Mouse (Mus musculus) spleen, embryonic (tissue): ENCODE measurements at regions not wholly inside any gene's neighbourhood (a gene's known extent, or its start where the extent isn't known, plus 50 kb on each side); places are given as distances from the start of the nearest gene placed in this dataset.

Experiments used
- CTCF ChIA-PET: fragments of 350-600 bp; sonication (Branson Sonifier 250); formaldehyde crosslinking; loops from one replicate; lab custom pipeline; 2022; lab: Charles Lee

DNA sequence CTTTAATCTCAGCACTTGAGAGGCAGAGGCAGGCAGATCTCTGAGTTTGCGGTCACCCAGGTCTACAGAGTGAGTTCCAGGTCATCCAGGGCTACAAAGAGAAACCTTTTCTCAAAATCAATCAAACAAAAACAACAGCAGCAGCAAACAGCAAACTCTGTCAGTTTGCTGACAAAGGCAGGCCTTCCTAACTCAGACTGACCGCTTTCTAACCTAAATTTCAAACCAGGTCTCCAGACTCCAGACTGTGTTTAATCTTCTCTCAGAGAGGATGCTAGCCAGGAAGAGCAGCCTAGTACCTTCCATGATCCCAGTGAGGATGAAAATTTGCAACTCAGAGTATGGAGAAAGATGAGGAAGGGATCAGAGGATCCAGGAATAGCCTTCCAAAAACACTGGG, 185.7 kb upstream of the Cpeb2 start:
- CTCF ChIA-PET, result no interaction called here

DNA sequence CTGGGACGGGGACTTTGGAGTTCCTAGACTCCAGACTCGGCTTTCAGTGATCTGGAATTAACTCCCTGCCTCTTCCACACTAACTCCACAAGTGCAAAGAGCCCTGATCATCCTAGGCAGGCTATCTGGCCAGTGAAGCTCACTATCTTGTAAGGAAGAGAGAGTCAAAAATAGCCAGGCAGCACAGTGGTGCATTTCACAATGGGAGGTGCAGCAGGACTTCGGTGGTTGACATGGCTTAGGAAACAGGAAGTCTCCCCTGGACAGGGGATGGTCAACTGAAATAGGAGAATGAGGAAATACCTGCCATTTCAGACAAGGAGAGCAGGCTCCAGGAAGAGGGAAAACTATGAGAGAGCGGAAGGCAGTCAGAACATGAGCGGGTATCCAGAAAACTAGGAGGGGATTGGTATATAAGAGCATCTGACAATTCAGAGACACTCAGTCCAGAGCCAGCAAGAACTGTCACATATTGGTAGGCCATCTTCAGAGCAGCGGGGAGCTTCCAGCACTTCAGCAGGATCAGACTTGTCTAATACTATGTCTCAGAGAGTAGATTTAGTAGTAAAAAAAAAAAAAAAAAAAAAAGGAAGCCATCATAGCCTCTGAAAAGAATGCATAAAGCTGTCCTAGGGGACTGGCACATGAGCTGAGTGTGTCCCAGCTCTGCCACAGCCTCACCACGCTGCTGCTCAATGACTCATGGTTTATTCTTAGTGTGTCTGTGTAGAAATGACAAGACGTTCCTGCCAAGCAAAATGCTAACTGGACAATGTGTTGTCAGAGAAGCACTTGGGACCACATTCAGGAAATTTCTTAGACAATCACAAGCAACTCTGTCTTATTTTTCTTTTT, 184.5 kb upstream of the Cpeb2 start:
- CTCF ChIA-PET, result no interaction called here

DNA sequence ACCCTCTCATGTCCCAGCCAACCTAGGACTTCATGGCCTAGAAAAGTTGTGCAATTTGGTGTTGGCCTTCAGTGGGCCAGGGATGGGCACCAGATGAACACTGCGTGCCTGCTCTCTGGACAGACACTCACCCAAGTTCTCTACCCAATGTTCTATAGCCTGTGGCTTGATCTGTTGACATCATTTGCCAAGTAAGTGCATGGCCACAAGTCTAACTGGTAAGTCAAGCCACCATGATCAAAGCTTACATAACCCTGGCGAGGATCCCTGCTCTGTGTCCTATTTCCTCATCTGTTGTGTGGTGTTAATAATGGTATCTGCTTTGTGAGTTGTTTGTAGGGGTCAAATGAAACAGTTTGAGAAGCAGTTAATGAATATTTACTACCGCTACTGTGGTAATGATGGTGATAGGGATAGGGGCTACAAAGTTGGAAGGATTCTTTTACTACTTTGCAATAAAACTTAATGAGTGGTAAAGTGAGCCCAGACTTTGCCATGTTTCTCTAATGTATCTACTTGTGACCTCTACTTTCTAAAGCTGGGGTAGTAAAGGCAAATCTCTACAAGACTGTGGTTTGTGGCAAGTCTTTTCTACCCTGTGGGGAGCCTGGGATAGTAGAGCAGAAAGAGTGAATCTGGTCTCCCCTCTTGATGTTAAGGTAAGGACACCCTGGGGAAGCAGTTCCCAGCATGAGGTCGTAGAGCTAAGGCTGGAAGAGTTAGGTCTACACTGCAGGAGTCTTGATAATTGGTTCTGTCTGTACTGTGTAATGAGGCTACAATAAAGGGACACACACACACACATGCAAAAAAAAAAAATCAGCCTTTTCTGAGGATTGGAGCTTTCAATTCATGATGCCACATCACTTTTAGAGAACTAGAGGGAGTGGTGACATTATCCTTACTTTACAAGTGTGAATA, 183.3 kb upstream of the Cpeb2 start:
- CTCF ChIA-PET, result no interaction called here

DNA sequence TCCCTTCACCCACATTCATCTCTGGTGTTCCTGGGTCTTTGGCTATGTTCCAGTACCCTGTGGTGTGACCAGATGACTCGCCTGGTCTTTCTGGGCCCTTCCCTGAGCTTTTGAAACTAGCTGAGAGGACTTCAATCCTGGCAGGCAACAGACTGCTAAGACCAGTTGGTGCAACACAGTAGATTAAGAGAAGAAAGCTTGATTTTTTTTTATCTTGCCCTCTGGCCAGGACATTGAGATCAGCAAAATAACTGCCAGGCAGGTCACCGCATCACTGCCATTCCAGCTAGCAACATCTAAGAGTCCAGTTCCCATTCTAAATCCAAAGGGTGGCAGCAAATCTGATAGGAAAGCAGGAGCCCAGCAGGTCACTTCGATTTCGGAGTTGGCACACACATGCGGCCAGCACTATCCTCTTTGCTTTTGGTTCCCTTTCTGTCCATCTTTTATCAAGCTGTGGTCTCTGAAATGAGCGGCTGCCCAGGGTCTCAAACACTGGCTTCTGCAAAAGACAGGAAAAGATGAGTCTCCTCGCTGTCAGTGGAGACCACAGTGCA, 181.9 kb upstream of the Cpeb2 start:
- CTCF ChIA-PET, result no interaction called here

DNA sequence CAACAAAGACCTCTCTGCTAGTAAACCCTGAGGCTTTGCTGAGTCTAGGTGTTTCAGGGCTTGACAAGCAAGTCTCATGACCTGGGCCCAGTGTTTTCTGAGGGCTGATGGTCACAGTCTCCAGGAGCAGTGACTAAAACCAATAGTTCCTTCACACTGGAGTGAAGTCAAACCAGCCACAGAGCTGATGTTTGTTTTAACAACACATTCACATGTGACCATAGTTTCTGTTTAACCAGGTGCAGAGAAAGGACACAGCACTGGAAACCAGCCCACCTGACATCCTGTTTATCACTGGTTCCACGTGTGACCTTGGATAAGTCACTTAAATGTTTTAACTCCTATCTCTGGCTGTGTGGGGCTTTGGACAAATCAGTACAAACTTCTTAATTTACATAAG, 180.3 kb upstream of the Cpeb2 start:
- CTCF ChIA-PET, result no interaction called here

DNA sequence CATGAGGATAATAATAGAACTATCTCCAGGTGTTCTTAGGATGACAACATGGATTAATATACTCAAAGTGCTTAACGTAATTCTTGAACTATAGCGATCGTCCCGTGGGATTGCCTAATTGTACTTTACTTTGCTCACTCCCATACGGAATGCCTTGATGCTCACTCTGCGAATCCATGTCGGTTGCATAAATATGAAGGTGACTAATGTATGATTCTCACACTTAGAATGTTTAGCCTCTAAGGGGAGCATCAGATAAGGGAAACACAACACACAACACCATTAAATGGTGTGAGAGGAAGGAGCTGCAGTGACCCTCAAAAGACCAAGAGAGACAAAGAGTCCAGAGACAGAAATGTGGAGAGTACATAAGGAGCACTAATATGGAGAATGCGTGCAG, 178.4 kb upstream of the Cpeb2 start:
- CTCF ChIA-PET, result no interaction called here

DNA sequence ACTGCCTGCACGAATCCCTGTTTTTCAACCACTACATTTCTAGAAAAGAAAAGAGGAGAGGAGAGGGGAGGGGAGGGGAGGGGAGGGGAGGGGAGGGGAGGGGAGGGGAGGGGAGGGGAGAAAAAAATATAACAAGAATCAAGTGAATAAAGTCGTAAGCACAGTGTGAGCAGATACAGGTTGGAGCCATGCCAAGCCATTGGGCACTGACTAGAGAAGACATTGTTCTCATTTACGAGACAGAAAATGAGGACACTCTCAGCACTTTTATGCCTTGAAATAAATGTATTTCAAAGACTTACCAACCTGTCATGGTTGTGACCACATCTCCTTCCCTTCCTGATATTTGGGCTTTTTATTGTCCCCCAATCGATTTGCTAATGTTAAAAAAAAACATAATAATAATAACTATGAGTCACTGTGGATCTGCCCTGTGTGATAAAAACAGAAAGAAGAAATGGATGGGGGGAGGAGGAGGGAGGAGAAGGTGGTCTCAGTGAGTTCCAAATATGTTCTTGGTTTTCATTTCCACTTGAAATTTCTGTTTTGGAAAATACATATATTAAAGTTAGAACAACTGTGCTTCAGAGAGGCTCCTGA, 177.8 kb upstream of the Cpeb2 start:
- CTCF ChIA-PET, result no interaction called here

DNA sequence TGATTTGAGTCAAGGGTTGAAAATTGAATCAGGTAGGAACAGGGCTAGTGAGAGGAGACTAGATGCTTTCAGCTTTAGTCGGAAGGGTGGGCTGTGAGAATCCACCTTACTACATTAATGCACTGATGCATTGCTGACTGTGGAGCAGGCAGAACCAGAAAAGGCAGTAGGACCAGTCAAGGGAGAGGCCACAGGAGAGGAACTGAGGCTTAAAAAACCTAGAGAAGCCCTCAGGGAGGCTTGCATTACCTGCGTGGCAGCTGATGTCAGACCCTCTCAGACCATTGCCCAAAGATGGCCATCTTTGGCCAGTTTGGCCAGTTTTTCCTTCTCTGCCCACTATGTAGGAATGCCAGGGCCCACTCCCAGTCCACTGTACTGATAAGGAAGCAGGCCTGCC, 176.5 kb upstream of the Cpeb2 start:
- CTCF ChIA-PET, result interaction anchor here (0.6 kb wide), 1 partner anchor 54 kb away, joined by 4 read pairs; no protein-coding TSS in a partner anchor

DNA sequence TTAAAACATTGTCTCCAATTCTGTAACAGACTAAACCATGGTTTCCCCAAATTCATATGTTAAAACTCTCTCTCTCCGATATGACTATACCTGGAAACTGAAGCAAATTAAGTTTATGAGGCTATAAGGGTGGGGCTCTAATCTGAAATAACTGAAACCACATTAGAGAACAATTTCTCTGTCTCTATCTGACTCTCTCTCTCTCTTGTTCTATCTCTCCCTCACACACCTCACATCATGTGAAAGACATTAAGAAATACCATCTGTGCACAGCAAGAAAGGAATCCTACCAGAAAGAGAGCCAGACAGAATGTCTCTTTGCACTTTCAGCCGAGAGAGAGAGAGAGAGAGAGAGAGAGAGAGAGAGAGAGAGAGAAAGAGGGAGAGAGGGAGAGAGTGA, 171.7 kb upstream of the Cpeb2 start:
- CTCF ChIA-PET, result no interaction called here

DNA sequence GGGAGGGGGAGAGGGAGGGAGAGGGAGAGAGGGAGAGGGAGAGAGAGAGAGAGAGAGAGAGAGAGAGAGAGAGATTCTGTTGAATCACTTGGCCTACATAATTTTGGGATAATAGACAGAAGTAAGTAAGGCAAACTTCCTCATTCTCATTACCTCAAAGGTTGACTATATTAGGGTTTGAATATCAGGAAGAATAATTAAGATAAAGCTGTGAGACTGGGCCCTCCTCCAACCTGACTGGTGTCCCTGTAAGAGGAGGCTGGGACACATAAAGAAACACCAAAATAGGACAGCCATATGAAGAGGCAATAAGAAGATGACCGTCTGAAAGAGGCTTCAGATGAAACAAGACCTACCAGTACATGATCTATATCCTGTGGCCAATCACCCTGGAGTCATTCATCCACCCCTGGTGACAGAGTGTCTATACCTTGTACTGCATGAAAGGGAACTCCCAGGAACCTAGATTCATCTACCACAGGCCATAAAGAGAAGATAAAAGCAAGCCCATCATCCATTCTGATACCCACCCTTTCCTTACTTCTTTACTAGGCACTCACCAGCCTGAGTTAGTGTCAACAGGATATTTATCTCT, 171.1 kb upstream of the Cpeb2 start:
- CTCF ChIA-PET, result no interaction called here

DNA sequence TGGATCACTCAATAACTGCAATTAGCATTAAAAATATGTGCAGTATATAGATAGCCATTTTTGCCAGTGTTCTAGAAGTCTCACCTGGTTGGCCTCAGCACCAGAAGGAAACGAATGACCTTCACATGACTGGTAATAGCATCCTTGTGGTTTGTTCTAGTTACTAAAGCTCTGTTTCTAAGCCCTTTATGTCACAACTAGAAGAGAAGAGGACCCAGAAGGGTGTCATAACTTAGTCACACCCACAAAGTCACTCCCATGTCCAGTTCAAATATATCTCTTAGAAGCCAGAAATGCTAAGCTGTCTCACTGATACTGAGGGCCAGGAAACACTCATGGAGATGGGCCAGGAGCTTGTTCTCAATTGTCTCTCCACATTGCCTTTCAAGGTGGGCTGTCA, 170.5 kb upstream of the Cpeb2 start:
- CTCF ChIA-PET, result no interaction called here

DNA sequence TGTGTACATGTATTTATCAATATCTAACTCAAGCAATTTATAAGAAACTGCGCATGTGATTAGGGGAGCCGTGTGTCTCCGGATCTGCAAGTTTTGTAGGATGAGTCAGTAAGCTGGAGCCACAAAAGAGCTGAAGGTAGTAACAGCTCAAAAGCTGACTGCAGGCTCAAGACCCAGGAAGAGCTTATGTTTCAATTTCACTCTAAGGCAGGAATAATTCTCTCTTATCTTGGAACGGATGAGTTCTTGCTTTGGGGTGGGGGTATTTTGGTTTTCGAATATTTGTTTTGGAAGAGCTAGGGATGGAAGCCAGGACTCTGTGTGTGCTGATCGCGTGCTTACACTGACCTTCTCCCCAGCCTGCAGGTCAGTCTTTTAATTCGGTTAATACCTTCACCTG, 169.6 kb upstream of the Cpeb2 start:
- CTCF ChIA-PET, result no interaction called here

DNA sequence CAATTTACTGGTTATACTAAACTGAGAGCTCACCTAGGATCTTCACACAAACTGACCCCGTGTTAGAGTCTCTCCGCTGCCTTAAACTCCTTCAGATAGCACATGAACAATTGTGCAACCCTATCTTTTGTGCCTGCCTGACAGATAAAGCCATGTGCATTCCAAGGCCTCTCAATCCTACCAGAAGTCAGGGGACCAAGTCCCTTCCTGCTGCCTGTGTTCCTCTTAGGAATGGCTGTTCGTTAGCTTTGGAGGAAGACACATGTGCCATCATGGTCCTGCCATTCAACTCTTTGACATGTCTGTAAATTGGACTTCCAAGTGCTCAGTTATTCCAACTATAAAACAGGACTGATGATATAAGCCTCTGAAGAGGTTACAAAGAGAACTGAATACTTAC, 161.4 kb upstream of the Cpeb2 start:
- CTCF ChIA-PET, result no interaction called here

DNA sequence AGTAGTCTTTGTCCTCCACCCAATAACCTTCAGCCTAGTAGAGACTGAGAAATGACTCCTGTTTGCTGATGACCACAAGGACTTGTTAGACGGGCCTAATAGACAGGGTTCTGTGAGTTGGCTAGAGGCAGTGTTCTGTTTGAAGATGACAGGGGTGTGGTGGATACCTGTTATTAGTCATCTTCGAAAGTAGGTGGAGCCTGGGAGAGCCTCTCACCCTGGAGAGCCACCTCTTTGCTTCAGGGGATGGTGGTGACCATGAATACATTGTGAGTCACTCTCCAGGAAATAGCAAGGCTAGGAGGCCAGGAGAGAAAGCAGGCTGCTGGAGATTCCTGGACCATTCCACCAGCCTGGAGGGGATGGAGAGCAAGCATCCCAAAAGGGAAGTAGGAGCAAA, 160.6 kb upstream of the Cpeb2 start:
- CTCF ChIA-PET, result no interaction called here

DNA sequence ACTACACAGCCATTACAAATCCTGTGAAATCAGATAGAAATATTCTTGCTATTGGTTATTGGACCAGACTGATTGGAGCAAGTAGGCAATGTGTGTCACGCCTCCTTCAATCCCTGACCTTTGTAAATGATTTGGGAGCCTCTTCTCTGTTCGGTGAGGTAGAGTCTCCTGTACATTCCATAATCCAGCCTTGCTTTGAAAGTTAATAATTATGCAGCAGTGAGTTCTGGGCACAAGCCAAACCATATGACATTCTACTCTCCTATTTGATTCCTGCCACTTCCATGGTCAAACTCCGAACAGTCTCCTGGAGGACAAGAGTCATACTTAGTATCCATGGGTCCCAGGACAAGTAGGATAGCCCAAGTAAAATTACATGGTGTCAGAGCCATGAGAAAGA, 158.4 kb upstream of the Cpeb2 start:
- CTCF ChIA-PET, result no interaction called here

DNA sequence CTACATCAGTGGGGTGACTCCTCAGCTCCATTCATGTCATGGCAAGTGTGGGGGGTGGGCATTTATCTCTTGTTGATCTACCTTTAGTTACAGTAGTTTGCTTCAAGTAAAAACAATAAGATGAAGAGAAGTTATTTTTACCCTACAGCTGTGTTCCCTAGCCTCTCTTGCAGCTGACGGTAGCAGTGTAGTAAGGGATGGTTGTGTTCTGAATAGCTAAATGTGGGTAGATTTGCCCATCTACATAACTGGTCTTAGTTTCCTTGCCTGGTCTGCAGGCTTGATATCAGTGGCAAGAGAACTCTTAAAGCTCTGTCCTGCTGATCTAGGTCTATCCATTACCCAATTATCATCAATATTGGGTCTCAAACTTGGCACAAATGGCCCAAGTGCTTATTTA, 152.7 kb upstream of the Cpeb2 start:
- CTCF ChIA-PET, result no interaction called here

DNA sequence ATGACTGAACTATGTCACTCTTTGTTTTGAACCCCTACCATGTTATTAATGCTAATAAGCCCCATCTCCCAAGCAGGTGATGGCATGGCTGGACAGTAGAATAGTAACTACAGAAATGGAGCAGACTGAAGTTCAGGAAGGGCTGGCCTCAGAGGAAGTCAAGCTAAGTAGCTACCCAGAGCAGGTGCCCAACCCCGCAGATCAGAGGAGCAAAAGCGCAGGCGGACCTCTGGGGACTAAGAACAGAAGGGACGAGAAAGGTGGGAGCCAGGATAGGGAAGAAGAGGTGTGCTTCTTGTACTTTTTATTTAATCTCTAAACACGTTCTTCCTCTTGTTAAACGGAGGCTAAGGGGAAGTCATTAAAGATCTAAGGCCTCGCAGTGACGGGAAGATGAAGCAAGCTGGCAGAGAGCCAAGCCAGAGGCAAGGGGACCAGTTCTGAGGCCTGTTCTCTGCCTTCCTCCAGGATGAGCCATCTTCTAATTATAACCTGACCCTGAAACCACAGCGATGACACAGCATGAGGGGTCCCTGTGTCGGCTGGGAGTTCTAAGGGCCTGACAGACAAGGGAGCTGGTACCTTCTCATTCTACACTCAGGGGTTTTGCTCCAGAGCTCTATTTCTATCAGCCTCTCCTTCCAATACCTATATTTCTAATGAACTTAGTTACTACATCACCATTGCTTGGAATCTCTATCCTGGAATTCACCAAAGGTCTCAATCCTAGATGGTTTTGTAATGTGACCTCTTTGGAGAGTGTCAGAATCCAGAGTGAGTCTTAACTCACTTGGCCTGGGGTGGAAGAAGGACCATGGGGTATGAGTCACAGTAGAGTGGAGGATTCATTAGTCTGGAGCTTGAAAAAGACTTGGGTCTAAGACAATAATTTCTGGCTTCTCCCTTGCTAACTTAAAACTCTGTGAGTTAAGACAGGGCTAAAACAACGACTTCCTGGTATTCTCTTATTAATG, 151.1 kb upstream of the Cpeb2 start:
- CTCF ChIA-PET, result no interaction called here

DNA sequence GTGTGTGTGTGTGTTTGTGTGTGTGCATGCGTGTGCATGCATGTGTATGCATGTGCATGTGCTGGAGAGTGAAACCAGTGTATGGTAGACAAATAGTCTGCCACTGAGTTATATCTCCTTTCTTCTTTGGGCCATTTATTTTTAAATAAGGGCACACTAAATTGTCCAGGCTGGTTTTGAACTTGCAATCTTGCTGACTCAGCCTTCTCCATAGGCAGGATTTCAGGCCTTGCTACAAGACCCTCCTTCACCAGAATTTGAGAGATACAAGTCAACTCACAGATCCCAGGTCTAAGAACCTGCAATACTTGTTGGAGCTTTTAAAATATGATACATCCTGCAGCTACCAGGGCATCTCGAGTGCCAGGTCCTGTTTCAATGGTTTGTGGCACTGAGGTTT, 145.9 kb upstream of the Cpeb2 start:
- CTCF ChIA-PET, result no interaction called here

DNA sequence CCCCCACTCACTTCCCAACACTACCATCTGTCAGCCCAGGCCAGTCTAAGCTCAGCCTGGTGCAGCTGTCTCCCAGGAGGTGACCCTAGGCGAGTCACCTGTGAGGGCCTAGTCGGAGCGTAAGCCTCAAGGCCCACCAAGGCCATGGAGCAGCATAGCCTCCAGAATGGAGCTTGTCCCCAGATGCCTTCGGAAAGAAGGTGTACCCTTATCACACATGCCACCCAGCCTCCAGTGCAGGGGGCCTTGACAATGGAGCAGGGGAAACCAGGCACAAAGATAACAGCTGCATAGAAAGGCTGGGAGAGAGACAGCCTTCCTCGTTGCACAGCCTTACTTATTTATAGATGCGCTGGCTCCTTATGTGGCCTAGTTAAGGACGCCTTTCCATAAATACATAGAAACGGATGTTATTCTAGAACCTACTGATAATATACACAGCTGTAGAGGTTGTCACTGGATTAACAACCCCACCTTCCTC, 145.0 kb upstream of the Cpeb2 start:
- CTCF ChIA-PET, result no interaction called here

DNA sequence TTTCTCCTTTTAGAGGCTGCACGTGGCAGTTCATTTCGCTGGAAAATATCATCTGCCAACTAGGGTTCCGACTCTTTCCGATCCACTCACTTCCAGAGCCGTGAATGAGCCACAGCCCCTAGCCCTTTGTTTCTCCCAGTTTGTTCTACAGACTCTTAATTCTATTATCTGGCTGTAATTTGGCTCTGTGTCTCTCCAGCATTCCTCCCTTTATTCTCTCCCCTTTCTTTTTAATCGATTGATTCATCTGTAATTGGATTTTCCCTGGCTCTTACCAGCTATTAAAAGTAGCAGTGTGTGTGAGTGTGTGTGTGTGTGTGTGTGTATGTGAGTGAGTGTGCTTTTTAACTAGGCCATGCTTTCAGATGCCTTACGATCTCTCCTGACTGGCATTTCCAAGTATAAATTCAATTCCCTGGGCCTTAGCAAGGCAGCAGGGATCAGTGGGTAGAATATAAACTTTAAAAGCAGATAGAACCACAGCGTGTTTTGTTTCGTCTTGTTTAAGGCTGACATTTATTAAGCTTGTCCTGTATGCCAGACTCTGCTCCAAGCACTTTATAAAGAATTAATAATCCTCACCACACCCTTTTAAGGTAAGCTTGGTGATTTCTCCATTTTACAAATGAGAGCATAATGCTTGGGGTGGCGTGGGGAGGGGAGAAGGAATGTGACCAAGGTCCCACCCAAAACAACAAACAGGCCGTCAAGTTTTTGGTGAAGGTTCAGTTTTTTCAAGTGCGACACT, 144.1 kb upstream of the Cpeb2 start:
- CTCF ChIA-PET, result no interaction called here
